8 mouse cellular contexts compared by ENCODE assay signal in genomic region chr7:113513286-113513962, GRCm38 (mm10). TPM values are rescaled to one million over a fixed set of nuclear protein-coding genes. Genes with fewer than 3 reads are reported as not detected.
A peak's percentile ranks its signal among the peaks of the same experiment; 100 is the strongest.
DNase-seq lines count a peak whose midpoint lies in the region; ATAC-seq and TF ChIP-seq lines count a peak whose summit lies in the region.

Gene Far1 (plus strand): TSS chr7:113513834.

- peak; percentile 98 for DNase-seq in 416B (ENCODE audit: low read depth)
- peak; percentile 97 to 99 for DNase-seq in heart, adult 9 months (ENCODE audit: low spot score in 2 of 2)
- peak; percentile 89 to 90 for DNase-seq in monocyte, adult 2 months (ENCODE audit: low read depth in 1 of 2, low spot score in 2 of 2)
- peak; percentile 98 for DNase-seq in spleen, postnatal 36 days (ENCODE audit: low spot score in 2 of 2)

- H3K27me3 ChIP-seq in embryonic facial prominence, embryonic 15.5 days: no peaks in the 10 kb centered on the region
- H3K27me3 ChIP-seq in kidney, embryonic 14.5 days (ENCODE audit: control insufficient read depth, insufficient read depth, low read length): no peaks in the 10 kb centered on the region
- no peaks in the 10 kb centered on the region for H3K27me3 ChIP-seq in limb, embryonic 15.5 days

- no peaks in the 10 kb centered on the region for H3K36me3 ChIP-seq in embryonic facial prominence, embryonic 15.5 days
- no peaks in the 10 kb centered on the region for H3K36me3 ChIP-seq in kidney, embryonic 14.5 days (ENCODE audit: control insufficient read depth, insufficient read depth, low read length)
- no peaks in the 10 kb centered on the region for H3K36me3 ChIP-seq in limb, embryonic 15.5 days

- peak within 1 kb of the TSS; percentile 92 for H3K9ac ChIP-seq in embryonic facial prominence, embryonic 15.5 days
- H3K9ac ChIP-seq in kidney, embryonic 14.5 days (ENCODE audit: low read depth, low read length): peak within 1 kb of the TSS; percentile 81
- peak within 1 kb of the TSS; percentile 76 for H3K9ac ChIP-seq in limb, embryonic 15.5 days

- peak; percentile 96 for TF ChIP-seq POLR2A in bone marrow, adult 2 months (IDR thresholded peaks at IDR 0.05; ENCODE audit: borderline replicate concordance, control insufficient read depth, low read depth, low read length)

- H3K4me1 ChIP-seq in bone marrow, adult 2 months (ENCODE audit: control insufficient read depth, insufficient read depth, low read length): peaks cover 2% of the 10 kb centered on the region; the same call in 1 of the 2 replicates
- H3K4me1 ChIP-seq in embryonic facial prominence, embryonic 15.5 days: 0 out of 2 replicates have a peak, but pooled peaks cover 16% of the 10 kb centered on the region
- H3K4me1 ChIP-seq in kidney, embryonic 14.5 days (ENCODE audit: control insufficient read depth, insufficient read depth, low read length): 0 out of 2 replicates have a peak, but pooled peaks cover 6% of the 10 kb centered on the region
- H3K4me1 ChIP-seq in limb, embryonic 15.5 days: peaks cover 2% of the 10 kb centered on the region; the same call in 1 of the 2 replicates

- ATAC-seq in embryonic facial prominence, embryonic 15.5 days (ENCODE audit: insufficient number of reproducible peaks, low FRiP score, low TSS enrichment, low read depth): peak; percentile 99
- peak; percentile 99 for ATAC-seq in kidney, embryonic 14.5 days (ENCODE audit: low FRiP score, low TSS enrichment)
- peak; percentile 100 for ATAC-seq in limb, embryonic 15.5 days (ENCODE audit: insufficient number of reproducible peaks, low FRiP score, low TSS enrichment, low read depth)

- peak within 1 kb of the TSS; percentile 90 for H3K4me3 ChIP-seq in bone marrow, adult 2 months (replicated peaks; ENCODE audit: control insufficient read depth, low read depth, low read length)
- peak within 1 kb of the TSS; percentile 92 for H3K4me3 ChIP-seq in embryonic facial prominence, embryonic 15.5 days (replicated peaks)
- H3K4me3 ChIP-seq in kidney, embryonic 14.5 days (ENCODE audit: low read length): peak within 1 kb of the TSS; percentile 68
- peak within 1 kb of the TSS; percentile 76 for H3K4me3 ChIP-seq in limb, embryonic 15.5 days

- under 1% methylated on average over 71 of the region's 71 CpGs for WGBS in bone marrow, adult 2 months
- under 1% methylated on average over 68 of the region's 71 CpGs for WGBS in embryonic facial prominence, embryonic 15.5 days
- WGBS in kidney, embryonic 14.5 days: under 1% methylated on average over 60 of the region's 71 CpGs
- under 1% methylated on average over 70 of the region's 71 CpGs for WGBS in limb, embryonic 15.5 days

- no peaks in the 10 kb centered on the region for H3K9me3 ChIP-seq in embryonic facial prominence, embryonic 15.5 days (replicated peaks)
- H3K9me3 ChIP-seq in kidney, embryonic 14.5 days (ENCODE audit: control insufficient read depth, low read length): no peaks in the 10 kb centered on the region
- H3K9me3 ChIP-seq in limb, embryonic 15.5 days: no peaks in the 10 kb centered on the region

- H3K4me2 ChIP-seq in embryonic facial prominence, embryonic 15.5 days (replicated peaks): peak within 1 kb of the TSS; percentile 89
- peak within 1 kb of the TSS; percentile 81 for H3K4me2 ChIP-seq in kidney, embryonic 14.5 days (replicated peaks; ENCODE audit: low read depth, low read length)
- peak within 1 kb of the TSS; percentile 90 for H3K4me2 ChIP-seq in limb, embryonic 15.5 days

- peak; percentile 30; the same call in 1 of the 2 replicates for TF ChIP-seq CTCF in bone marrow, adult 2 months (IDR thresholded peaks at IDR 0.05; ENCODE audit: control insufficient read depth, insufficient read depth, low read length)

- peak within 1 kb of the TSS; percentile 99 for H3K27ac ChIP-seq in bone marrow, adult 2 months (ENCODE audit: control insufficient read depth, insufficient read depth, low read depth, low read length, poor library complexity)
- H3K27ac ChIP-seq in embryonic facial prominence, embryonic 15.5 days (replicated peaks): peak within 1 kb of the TSS; percentile 91
- peak within 1 kb of the TSS; percentile 89 for H3K27ac ChIP-seq in kidney, embryonic 14.5 days (ENCODE audit: low read depth, low read length)
- H3K27ac ChIP-seq in limb, embryonic 15.5 days: peak within 1 kb of the TSS; percentile 96

RNA-seq across cellular contexts. Expression of gene Far1, which starts in this region (rescaled TPM):
- polyA plus RNA-seq in bone marrow, adult 2 months (2011; ENCODE audit: insufficient read depth, insufficient read length, low replicate concordance, missing spikeins): 21.4 and 28.5 TPM in 2 replicates
- polyA plus RNA-seq in embryonic facial prominence, embryonic 15.5 days (2015; fragmentation: Nextera tagmentation; extraction: Ambion mirVana): 68.5 and 72.2 TPM in 2 replicates
- polyA plus RNA-seq in kidney, embryonic 14.5 days (2014; fragmentation: Nextera tagmentation; extraction: Ambion mirVana): 62.8 and 90.8 TPM in 2 replicates
- 72.4 and 80.8 TPM in 2 replicates for polyA plus RNA-seq in limb, embryonic 15.5 days (2015; fragmentation: Nextera tagmentation; extraction: Ambion mirVana)

Comparison
In these comparisons a context has a peak if more than half of its experiments do, and no peak if none do; other contexts are left out.
1. Peak in every context shown above with its lines: DNase-seq, ATAC-seq, H3K4me3 ChIP-seq and H3K27ac ChIP-seq.